Mouse (Mus musculus) hindbrain, embryonic 14.5 days (tissue): ENCODE data around the gene Il21r. TPM values are rescaled to one million over a fixed set of nuclear protein-coding genes. Genes with fewer than 3 reads are reported as not detected.

Experiments used
- ATAC-seq: fragments of 200-750 bp; cut with Nextera tagmentation; 2 replicates; pipeline ENCODE4 v1.8.0; 2017; ENCODE audit warnings: moderate number of reproducible peaks, mild to moderate bottlenecking, moderate TSS enrichment, moderate library complexity; ENCODE audit not compliant: low FRiP score
- DNase-seq: peaks from one replicate; pipeline ENCODE4 v3.0.0-alpha.2; 2015; ENCODE audit warnings: low spot score
- H3K27ac ChIP-seq: fragments of 300-500 bp; sonication (generic); 2 replicates; pipeline ENCODE4 v1.5.1; 2014; ENCODE audit warnings: mild to moderate bottlenecking, moderate library complexity
- H3K27me3 ChIP-seq: fragments of 300-500 bp; sonication (generic); 2 replicates; pipeline ENCODE4 v1.6.1; 2014; ENCODE audit warnings: mild to moderate bottlenecking, low read length, mixed read lengths; ENCODE audit not compliant: control insufficient read depth, insufficient read depth
- H3K36me3 ChIP-seq: fragments of 300-500 bp; sonication (generic); replicated peaks from 2 replicates; pipeline ENCODE4 v1.6.1; 2014; ENCODE audit not compliant: control insufficient read depth, insufficient read depth
- H3K4me1 ChIP-seq: fragments of 300-500 bp; sonication (generic); replicated peaks from 2 replicates; pipeline ENCODE4 v1.6.1; 2014; ENCODE audit warnings: antibody characterized with exemption, low read length, mixed read lengths; ENCODE audit not compliant: control insufficient read depth, insufficient read depth
- H3K4me2 ChIP-seq: fragments of 300-500 bp; sonication (generic); replicated peaks from 2 replicates; pipeline ENCODE4 v1.6.1; 2014; ENCODE audit warnings: mild to moderate bottlenecking, moderate library complexity
- H3K4me3 ChIP-seq: fragments of 300-500 bp; sonication (generic); replicated peaks from 2 replicates; pipeline ENCODE4 v1.5.1; 2014; ENCODE audit warnings: mild to moderate bottlenecking, low read length
- H3K9ac ChIP-seq: fragments of 300-500 bp; sonication (generic); 2 replicates; pipeline ENCODE4 v1.6.1; 2014
- H3K9me3 ChIP-seq: fragments of 300-500 bp; sonication (generic); 2 replicates; pipeline ENCODE4 v1.6.1; 2016; ENCODE audit warnings: low read length; ENCODE audit not compliant: control insufficient read depth
- WGBS: fragments of 180-500 bp; shearing (Covaris S2); extraction: QIAGEN DNeasy Blood & Tissue Kit; methylation state at CpG from one replicate; pipeline ENCODE4 v1.1.7; 2014; 5-methylcytosine and 5-hydroxymethylcytosine counted together
- polyA plus RNA-seq: library from polyadenylated mRNA; unstranded; fragments of >200 nt; fragmentation: Nextera tagmentation; extraction: Ambion mirVana; gene quantifications from 2 replicates; pipeline ENCODE4 v1.2.1, GENCODE M21; 2014

Gene Il21r
- polyA plus RNA-seq, 1 experiment from 2014 or later, result 0.50 TPM

DNA sequence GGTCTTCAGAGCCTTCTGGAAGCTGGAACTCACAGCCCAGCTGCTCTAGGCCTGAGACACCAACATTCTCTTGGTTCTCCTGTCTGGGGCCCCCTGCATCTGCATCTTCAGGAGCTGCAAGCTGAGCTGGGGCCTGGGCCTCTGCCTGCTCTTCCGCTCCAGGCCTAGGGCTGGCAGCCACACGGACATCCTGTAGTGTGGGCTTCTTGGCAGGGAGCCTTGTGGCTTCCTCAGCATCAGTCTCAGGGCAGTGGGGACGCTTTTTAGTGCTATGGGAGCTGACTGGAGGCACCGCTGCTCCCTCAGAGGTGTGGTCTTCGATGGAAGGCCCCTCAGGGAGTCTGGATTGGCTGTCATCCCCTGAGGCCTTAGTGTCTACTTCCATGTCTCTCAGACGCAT lies 40.7 kb downstream of the Il21r start:
- Histone ChIP-seq H3K36me3 (peaks cover 93% of the 10 kb centered on the region), H3K4me1 (no peaks in the 10 kb centered on the region), H3K9me3 (no peaks in the 10 kb centered on the region), H3K27me3 (no peaks in the 10 kb centered on the region), H3K27ac (no peak overlapping the region), H3K4me2 (no peak overlapping the region), H3K4me3 (no peak overlapping the region), H3K9ac (no peak overlapping the region)
- ATAC-seq, result no peak
- 85% methylated on average over 6 of the region's 6 CpGs for WGBS
- DNase-seq, result no peak

DNA sequence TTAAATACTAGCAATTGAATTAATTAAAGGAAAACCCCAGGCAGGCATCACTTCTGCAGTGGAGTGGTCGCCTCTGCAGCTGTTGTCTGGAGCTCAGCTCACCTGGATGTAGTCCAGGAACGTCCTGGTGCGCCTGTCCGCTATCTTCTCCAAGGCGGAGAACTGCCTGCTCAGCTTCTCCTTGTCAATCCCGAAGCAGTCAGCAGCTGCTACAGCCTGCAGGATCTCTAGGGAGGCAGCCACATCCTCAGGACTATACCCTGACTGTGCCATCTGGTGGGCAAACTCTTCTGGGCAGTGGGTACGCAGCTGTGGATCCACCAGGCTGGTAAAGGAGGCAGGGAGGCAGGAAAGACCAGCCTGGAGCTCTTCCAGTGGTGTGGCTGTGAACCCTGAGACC lies 42.2 kb downstream of the Il21r start:
- 74% methylated on average over 7 of the region's 7 CpGs for WGBS
- DNase-seq, result no peak

DNA sequence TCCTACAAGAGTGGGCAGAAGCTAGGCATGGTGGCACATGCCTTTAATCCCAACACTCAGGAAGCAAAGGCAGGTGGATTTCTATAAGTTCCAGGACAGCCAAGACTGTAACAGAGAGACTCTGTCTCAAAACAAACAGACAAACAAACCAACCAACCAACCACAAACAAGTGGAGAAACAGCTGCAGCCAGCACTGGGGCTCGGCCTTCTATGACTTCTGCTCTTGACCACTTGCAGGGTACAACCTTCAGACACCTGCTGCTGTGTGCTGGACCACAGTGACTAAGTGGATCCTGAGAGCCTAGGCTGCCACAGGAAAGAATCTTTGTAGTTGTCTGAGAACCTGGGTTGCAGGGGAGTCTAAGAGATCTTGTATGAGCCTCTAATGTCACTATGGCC lies 45.8 kb downstream of the Il21r start:
- H3K9ac ChIP-seq, result no peak overlapping the region
- peaks cover 99% of the 10 kb centered on the region for H3K36me3 ChIP-seq
- H3K27me3 ChIP-seq, result no peaks in the 10 kb centered on the region
- no peak overlapping the region for H3K4me2 ChIP-seq
- ATAC-seq, result no peak
- WGBS, result 83% methylated on average over 1 of the region's 1 CpGs
- H3K4me3 ChIP-seq, result no peak overlapping the region
- H3K27ac ChIP-seq, result no peak overlapping the region
- no peaks in the 10 kb centered on the region for H3K9me3 ChIP-seq
- DNase-seq, result no peak
- H3K4me1 ChIP-seq, result no peaks in the 10 kb centered on the region

More for the DNA sequence above, 42.2 kb downstream of the Il21r start:
- H3K4me3 ChIP-seq, result no peak overlapping the region
- H3K9me3 ChIP-seq, result no peaks in the 10 kb centered on the region
- H3K27me3 ChIP-seq, result no peaks in the 10 kb centered on the region
- peaks cover 100% of the 10 kb centered on the region for H3K36me3 ChIP-seq
- no peaks in the 10 kb centered on the region for H3K4me1 ChIP-seq
- no peak overlapping the region for H3K4me2 ChIP-seq
- ATAC-seq, result no peak
- no peak overlapping the region for H3K9ac ChIP-seq
- H3K27ac ChIP-seq, result no peak overlapping the region

DNA sequence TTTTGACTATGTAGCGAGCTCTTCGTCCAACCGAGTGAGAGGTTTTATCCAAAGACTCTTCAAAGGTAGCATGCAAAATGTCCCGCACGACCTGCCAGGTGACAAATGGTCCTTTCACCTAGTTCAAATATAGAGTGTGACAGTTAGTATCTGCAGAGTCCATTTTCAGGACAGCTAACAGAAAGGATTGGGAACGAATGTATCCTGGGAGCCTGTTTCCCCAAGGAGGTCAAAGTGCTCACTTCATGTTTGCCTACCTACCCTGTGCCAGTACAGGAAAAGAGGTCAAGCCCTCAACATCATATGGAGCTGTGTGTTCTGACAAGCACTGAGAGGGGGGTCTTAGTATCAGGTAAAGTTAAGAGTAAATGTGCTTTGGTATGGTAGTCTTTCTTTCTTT lies 54.3 kb downstream of the Il21r start:
- Histone ChIP-seq H3K27ac (no peak overlapping the region), H3K4me1 (no peaks in the 10 kb centered on the region), H3K9me3 (no peaks in the 10 kb centered on the region), H3K27me3 (no peaks in the 10 kb centered on the region), H3K4me2 (no peak overlapping the region), H3K36me3 (peaks cover 98% of the 10 kb centered on the region), H3K9ac (no peak overlapping the region), H3K4me3 (no peak overlapping the region)
- 96% methylated on average over 6 of the region's 6 CpGs for WGBS
- ATAC-seq (no peak), DNase-seq (no peak)

DNA sequence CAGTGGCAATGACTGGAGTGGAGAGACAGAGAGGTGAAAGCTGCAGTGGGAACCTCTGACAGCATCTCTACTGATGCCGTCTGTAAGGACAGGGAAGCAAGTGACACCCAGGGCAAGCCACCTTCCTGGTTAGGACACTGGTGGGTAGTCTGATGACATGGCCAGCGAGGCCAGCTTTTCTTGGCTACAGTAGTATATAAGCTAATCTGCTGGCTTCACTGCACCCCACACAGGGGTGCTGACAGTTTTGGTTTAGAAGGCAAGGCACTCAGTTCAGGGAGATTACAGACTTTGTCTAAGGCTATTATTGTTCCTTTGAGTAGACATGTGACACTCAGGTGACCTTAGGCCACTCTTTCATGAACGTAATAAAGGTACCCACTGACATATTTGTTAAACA lies 60.4 kb downstream of the Il21r start:
- no peak overlapping the region for H3K4me3 ChIP-seq
- H3K4me1 ChIP-seq, result no peaks in the 10 kb centered on the region
- no peaks in the 10 kb centered on the region for H3K9me3 ChIP-seq
- no peak overlapping the region for H3K27ac ChIP-seq
- no peak overlapping the region for H3K4me2 ChIP-seq
- no peaks in the 10 kb centered on the region for H3K27me3 ChIP-seq
- peaks cover 96% of the 10 kb centered on the region for H3K36me3 ChIP-seq
- no peak for DNase-seq
- no peak overlapping the region for H3K9ac ChIP-seq
- WGBS, result 92% methylated on average over 3 of the region's 3 CpGs
- ATAC-seq, result no peak

DNA sequence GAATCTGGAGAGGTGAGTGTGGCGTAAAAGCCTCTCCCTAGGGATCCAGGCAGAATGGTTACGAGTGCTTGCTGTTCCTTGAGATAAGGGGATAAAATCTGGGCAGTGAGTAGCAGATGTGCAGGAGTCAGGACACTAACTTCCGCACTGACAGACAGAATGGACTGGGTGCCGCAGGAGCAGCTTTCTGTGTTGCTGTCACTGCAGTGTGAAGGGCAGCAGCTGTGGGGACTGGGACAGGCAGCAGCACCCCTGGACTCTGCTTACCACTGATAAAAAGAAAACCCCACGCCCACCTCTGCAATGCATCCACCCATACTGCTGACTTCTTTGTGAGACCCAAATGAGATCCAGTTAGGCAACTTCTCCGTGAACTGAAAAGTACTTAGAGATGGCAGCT lies 67.6 kb downstream of the Il21r start:
- no peak overlapping the region for H3K27ac ChIP-seq
- peaks cover 99% of the 10 kb centered on the region for H3K36me3 ChIP-seq
- H3K4me3 ChIP-seq, result no peak overlapping the region
- H3K4me1 ChIP-seq, result no peaks in the 10 kb centered on the region
- ATAC-seq (no peak), DNase-seq (no peak)
- H3K27me3 ChIP-seq, result no peaks in the 10 kb centered on the region
- no peaks in the 10 kb centered on the region for H3K9me3 ChIP-seq
- no peak overlapping the region for H3K4me2 ChIP-seq
- WGBS, result 91% methylated on average over 6 of the region's 6 CpGs
- H3K9ac ChIP-seq, result no peak overlapping the region

DNA sequence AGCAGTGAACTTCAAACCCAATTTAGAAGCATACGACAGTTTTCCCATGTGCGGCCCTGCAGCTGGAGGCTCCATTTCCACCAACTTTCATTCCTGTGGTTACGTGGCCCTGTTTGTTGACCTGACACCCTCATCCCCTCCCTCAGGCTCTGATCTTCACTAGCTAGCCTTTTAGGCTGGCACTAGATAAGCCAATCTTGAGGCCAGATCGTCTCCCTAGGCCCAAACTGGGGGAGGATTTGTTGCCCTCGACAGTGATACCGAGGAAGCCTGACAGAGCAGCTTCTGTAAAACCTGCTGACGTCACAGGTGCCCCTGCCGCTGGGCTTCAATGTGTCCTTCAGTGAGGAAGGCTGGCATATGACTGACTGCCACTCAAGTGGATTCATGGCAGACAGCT lies 68.2 kb downstream of the Il21r start:
- H3K27me3 ChIP-seq, result no peaks in the 10 kb centered on the region
- ATAC-seq (no peak), DNase-seq (no peak)
- H3K4me1 ChIP-seq, result no peaks in the 10 kb centered on the region
- H3K4me3 ChIP-seq, result no peak overlapping the region
- 96% methylated on average over 8 of the region's 8 CpGs for WGBS
- H3K36me3 ChIP-seq, result peaks cover 99% of the 10 kb centered on the region
- H3K4me2 ChIP-seq, result no peak overlapping the region
- H3K9me3 ChIP-seq, result no peaks in the 10 kb centered on the region
- no peak overlapping the region for H3K9ac ChIP-seq
- no peak overlapping the region for H3K27ac ChIP-seq

DNA sequence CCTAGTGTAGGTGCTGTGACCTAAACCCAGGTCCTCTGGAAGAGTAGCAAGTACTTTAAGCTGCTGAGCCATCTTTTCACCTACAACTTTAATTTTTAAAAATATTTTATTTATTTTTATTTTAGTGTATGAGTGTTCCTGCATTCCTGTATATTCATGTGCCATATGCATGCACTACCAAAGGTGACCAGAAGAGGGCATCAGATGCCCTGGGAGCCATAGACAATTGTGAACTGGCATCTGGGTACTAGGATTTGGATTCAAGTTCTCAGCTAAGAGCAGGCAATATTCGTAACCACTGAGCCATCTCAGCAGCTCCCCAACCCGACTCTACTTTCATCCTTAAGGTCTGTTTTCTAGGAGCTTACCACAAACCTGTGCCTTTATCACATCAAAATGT lies 71.7 kb downstream of the Il21r start:
- Histone ChIP-seq H3K27ac (no peak overlapping the region), H3K9me3 (no peaks in the 10 kb centered on the region), H3K9ac (no peak overlapping the region), H3K4me2 (no peak overlapping the region), H3K36me3 (peaks cover 100% of the 10 kb centered on the region), H3K27me3 (no peaks in the 10 kb centered on the region), H3K4me1 (no peaks in the 10 kb centered on the region), H3K4me3 (no peak overlapping the region)
- 86% methylated on average over 2 of the region's 2 CpGs for WGBS
- peak; percentile 73 for DNase-seq
- ATAC-seq, result no peak

DNA sequence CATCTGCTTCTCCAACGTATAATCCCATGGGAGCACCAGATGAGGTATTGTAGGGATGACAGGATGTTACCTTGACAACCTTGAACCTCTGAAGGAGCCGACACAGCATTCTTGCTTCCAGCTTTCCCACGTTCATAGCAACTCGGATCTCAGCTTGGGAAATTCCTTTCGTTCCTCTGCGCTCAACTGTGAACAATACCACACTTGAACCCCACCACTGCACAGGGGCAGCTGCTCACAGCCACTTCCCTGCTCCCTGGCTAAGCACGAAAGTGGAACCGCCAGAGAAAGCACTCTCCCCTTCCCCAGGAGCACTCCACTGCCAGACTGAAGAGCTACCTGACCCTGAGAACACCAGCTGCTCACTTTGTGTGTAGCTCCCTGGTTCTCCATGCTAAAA lies 75.5 kb downstream of the Il21r start:
- Histone ChIP-seq H3K36me3 (peaks cover 96% of the 10 kb centered on the region), H3K9ac (no peak overlapping the region), H3K9me3 (no peaks in the 10 kb centered on the region), H3K4me2 (no peak overlapping the region), H3K27ac (no peak overlapping the region; the same call in 1 of the 2 replicates), H3K4me3 (no peak overlapping the region), H3K27me3 (no peaks in the 10 kb centered on the region), H3K4me1 (no peaks in the 10 kb centered on the region)
- 71% methylated on average over 8 of the region's 8 CpGs for whole genome bisulfite sequencing
- ATAC-seq (peak; percentile 21; the same call in 1 of the 2 replicates), DNase-seq (peak; percentile 36)

DNA sequence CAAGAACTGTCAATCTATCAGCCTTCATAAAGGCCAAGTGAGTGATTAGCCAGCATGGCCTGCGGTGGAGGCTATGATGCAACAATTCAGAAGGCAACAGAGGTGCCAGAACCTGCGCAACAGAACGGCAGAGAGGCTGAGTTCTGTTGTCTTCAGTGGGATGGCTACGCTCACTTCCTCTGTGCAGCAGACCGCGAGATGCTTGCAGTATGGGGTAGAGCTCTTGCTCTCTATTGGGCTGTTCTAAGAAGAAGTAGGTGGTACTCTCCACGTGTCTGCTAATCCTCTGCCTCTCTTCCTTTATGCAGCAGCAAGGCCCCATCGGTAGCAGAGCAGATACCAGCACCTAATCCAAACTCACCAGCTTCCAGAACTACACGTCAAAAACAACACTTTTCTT lies 76.7 kb downstream of the Il21r start:
- Histone ChIP-seq H3K4me3 (no peak overlapping the region), H3K36me3 (peaks cover 96% of the 10 kb centered on the region), H3K9me3 (no peaks in the 10 kb centered on the region), H3K9ac (no peak overlapping the region), H3K4me1 (no peaks in the 10 kb centered on the region), H3K4me2 (no peak overlapping the region), H3K27me3 (no peaks in the 10 kb centered on the region), H3K27ac (no peak overlapping the region)
- ATAC-seq (no peak), DNase-seq (no peak)
- WGBS, result 80% methylated on average over 9 of the region's 9 CpGs
